Mouse (Mus musculus) myocyte (in vitro differentiated cells): ENCODE measurements at regions not wholly inside any gene's neighbourhood (a gene's known extent, or its start where the extent isn't known, plus 50 kb on each side); places are given as distances from the start of the nearest gene placed in this dataset.

Experiments
- H3K27me3 ChIP-seq: one replicate; pipeline ENCODE4 v1.6.1; 2011; ENCODE audit not compliant: control insufficient read depth, insufficient read depth, insufficient read length
- H3K36me3 ChIP-seq: one replicate; pipeline ENCODE4 v1.6.1; 2011; ENCODE audit not compliant: control insufficient read depth, insufficient read depth
- H3K4me2 ChIP-seq: one replicate; pipeline ENCODE4 v1.6.1; 2011; ENCODE audit warnings: low read depth, control low read depth
- H3K4me3 ChIP-seq: one replicate; pipeline ENCODE4 v1.5.1; 2011; ENCODE audit warnings: mild to moderate bottlenecking, control low read depth, moderate library complexity
- H3K79me2 ChIP-seq: one replicate; pipeline ENCODE4 v1.6.1; 2011; ENCODE audit not compliant: control insufficient read depth, insufficient read depth
- H3ac ChIP-seq: one replicate; pipeline ENCODE4 v1.6.1; 2011; ENCODE audit not compliant: control insufficient read depth, insufficient read length
- CEBPB ChIP-seq: IDR thresholded peaks from 2 replicates; pipeline ENCODE4 v1.6.1; 2011; ENCODE audit warnings: mild to moderate bottlenecking, moderate library complexity; ENCODE audit not compliant: poor library complexity, insufficient read depth, severe bottlenecking
- E2F4 ChIP-seq: IDR thresholded peaks from one replicate; pipeline ENCODE4 v1.6.1; 2011; ENCODE audit warnings: mild to moderate bottlenecking, control low read depth, moderate library complexity; ENCODE audit not compliant: insufficient read depth
- MAX ChIP-seq: IDR thresholded peaks from one replicate; pipeline ENCODE4 v1.6.1; 2011; ENCODE audit warnings: low read depth, mild to moderate bottlenecking, control low read depth
- MYOD1 ChIP-seq, 3 experiments: IDR thresholded peaks; one replicate each; pipeline ENCODE4 v1.6.1; 2011; ENCODE audit warnings: control low read depth in 2 of 3, low read depth in 2 of 3, mild to moderate bottlenecking in 2 of 3, moderate library complexity in 1 of 3; ENCODE audit not compliant: insufficient read length in 2 of 3, control insufficient read depth in 1 of 3
- MYOG ChIP-seq, 3 experiments: IDR thresholded peaks; one replicate each; pipeline ENCODE4 v1.6.1; 2011; ENCODE audit warnings: control low read depth in 2 of 3, low read depth in 2 of 3, mild to moderate bottlenecking in 2 of 3; ENCODE audit not compliant: insufficient read length in 2 of 3, control insufficient read depth in 1 of 3, insufficient read depth in 1 of 3
- POLR2A ChIP-seq: IDR thresholded peaks from one replicate; pipeline ENCODE4 v1.6.1; 2011; ENCODE audit warnings: low read depth, mild to moderate bottlenecking, control low read depth, moderate library complexity; ENCODE audit not compliant: insufficient read length
- POLR2AphosphoS2 ChIP-seq: IDR thresholded peaks from one replicate; pipeline ENCODE4 v1.6.1; 2011; ENCODE audit warnings: low read depth, control low read depth; ENCODE audit not compliant: insufficient read length
- REST ChIP-seq: IDR thresholded peaks from one replicate; pipeline ENCODE4 v1.6.1; 2011; ENCODE audit warnings: mild to moderate bottlenecking, control low read depth, moderate library complexity; ENCODE audit not compliant: insufficient read depth, insufficient read length
- SRF ChIP-seq: IDR thresholded peaks from one replicate; pipeline ENCODE4 v1.6.1; 2011; ENCODE audit warnings: low read depth; ENCODE audit not compliant: control insufficient read depth, insufficient read length
- TCF12 ChIP-seq: IDR thresholded peaks from one replicate; pipeline ENCODE4 v1.6.1; 2011; ENCODE audit warnings: mild to moderate bottlenecking, control low read depth; ENCODE audit not compliant: poor library complexity, insufficient read depth, severe bottlenecking
- TCF3 ChIP-seq: IDR thresholded peaks from one replicate; pipeline ENCODE4 v1.6.1; 2011; ENCODE audit warnings: low read depth, control low read depth; ENCODE audit not compliant: insufficient read length
- USF1 ChIP-seq: IDR thresholded peaks from one replicate; pipeline ENCODE4 v1.6.1; 2011; ENCODE audit warnings: low read depth, mild to moderate bottlenecking, control low read depth, moderate library complexity

- H3K27me3 ChIP-seq = no peaks in the 10 kb centered on the region
- no peak overlapping the region for H3ac ChIP-seq
- H3K36me3 ChIP-seq = no peaks in the 10 kb centered on the region
- H3K4me3 ChIP-seq = no peak overlapping the region
- no peaks in the 10 kb centered on the region for H3K79me2 ChIP-seq
- no peak overlapping the region for H3K4me2 ChIP-seq
- TF ChIP-seq SRF (no peak), POLR2A (no peak), CEBPB (peak; percentile 44; the same call in 1 of the 2 replicates), TCF12 (no peak)
Measured at GRCm38 (mm10) chr6:117652917-117653316, 188.1 kb upstream of the Zfp637 start.

- no peaks in the 10 kb centered on the region for H3K79me2 ChIP-seq
- H3ac ChIP-seq = no peak overlapping the region
- no peak overlapping the region for H3K4me2 ChIP-seq
- no peak for TF ChIP-seq CEBPB
- H3K27me3 ChIP-seq = no peaks in the 10 kb centered on the region
- H3K4me3 ChIP-seq = no peak overlapping the region
- no peaks in the 10 kb centered on the region for H3K36me3 ChIP-seq
Measured at GRCm38 (mm10) chr6:117653886-117654425, 187.0 kb upstream of the Zfp637 start.

- Histone ChIP-seq H3K4me3 (no peak overlapping the region), H3ac (no peak overlapping the region), H3K79me2 (no peaks in the 10 kb centered on the region), H3K36me3 (no peaks in the 10 kb centered on the region), H3K27me3 (no peaks in the 10 kb centered on the region), H3K4me2 (no peak overlapping the region)
- TF ChIP-seq USF1 (no peak), CEBPB (no peak), POLR2A (no peak)
Measured at GRCm38 (mm10) chr6:117655986-117656385, 185.0 kb upstream of the Zfp637 start.

- no peak overlapping the region for H3ac ChIP-seq
- no peaks in the 10 kb centered on the region for H3K36me3 ChIP-seq
- no peaks in the 10 kb centered on the region for H3K79me2 ChIP-seq
- H3K4me2 ChIP-seq = no peak overlapping the region
- H3K4me3 ChIP-seq = no peak overlapping the region
- H3K27me3 ChIP-seq = no peaks in the 10 kb centered on the region
- TF ChIP-seq MYOG (IDR thresholded peaks at IDR 0.05; ENCODE audit: control insufficient read depth in 1 of 3, insufficient read depth in 1 of 3, insufficient read length in 2 of 3, low read depth in 2 of 3) (no peak), USF1 (no peak), CEBPB (no peak), REST (no peak), TCF12 (no peak), E2F4 (no peak), POLR2AphosphoS2 (no peak), SRF (no peak), TCF3 (no peak), POLR2A (no peak), MYOD1 (IDR thresholded peaks at IDR 0.05; ENCODE audit: control insufficient read depth in 1 of 3, insufficient read length in 2 of 3, low read depth in 2 of 3) (no peak)
Measured at GRCm38 (mm10) chr6:117660576-117660975, 180.4 kb upstream of the Zfp637 start.

- H3K79me2 ChIP-seq = no peaks in the 10 kb centered on the region
- no peak overlapping the region for H3K4me3 ChIP-seq
- no peaks in the 10 kb centered on the region for H3K36me3 ChIP-seq
- no peaks in the 10 kb centered on the region for H3K27me3 ChIP-seq
- no peak overlapping the region for H3ac ChIP-seq
- H3K4me2 ChIP-seq = no peak overlapping the region
- TF ChIP-seq TCF12 (peak; percentile 20), SRF (no peak), MAX (no peak), POLR2A (no peak), E2F4 (no peak), USF1 (no peak), MYOD1 (IDR thresholded peaks at IDR 0.05; ENCODE audit: control insufficient read depth in 1 of 3, insufficient read length in 2 of 3, low read depth in 2 of 3) (peak in 2 of 3 experiments; percentile 54 to 86), TCF3 (peak; percentile 39), POLR2AphosphoS2 (no peak), REST (no peak), MYOG (IDR thresholded peaks at IDR 0.05; ENCODE audit: control insufficient read depth in 1 of 3, insufficient read depth in 1 of 3, insufficient read length in 2 of 3, low read depth in 2 of 3) (peak in 2 of 3 experiments; percentile 31 to 51)
Measured at GRCm38 (mm10) chr6:117662635-117663034, 178.3 kb upstream of the Zfp637 start.

GRCm38 (mm10) chr6:117670337-117670736 lies 170.6 kb upstream of the Zfp637 start:
- H3K79me2 ChIP-seq = no peaks in the 10 kb centered on the region
- no peak overlapping the region for H3ac ChIP-seq
- H3K4me2 ChIP-seq = no peak overlapping the region
- no peak for TF ChIP-seq POLR2AphosphoS2
- no peak for TF ChIP-seq TCF12
- no peak for TF ChIP-seq POLR2A
- no peak for TF ChIP-seq MYOD1 (IDR thresholded peaks at IDR 0.05; ENCODE audit: control insufficient read depth in 1 of 3, insufficient read length in 2 of 3, low read depth in 2 of 3)
- no peak for TF ChIP-seq USF1
- TF ChIP-seq TCF3 = no peak
- no peak for TF ChIP-seq MAX
- TF ChIP-seq SRF = no peak
- no peak for TF ChIP-seq MYOG (IDR thresholded peaks at IDR 0.05; ENCODE audit: control insufficient read depth in 1 of 3, insufficient read depth in 1 of 3, insufficient read length in 2 of 3, low read depth in 2 of 3)
- no peak for TF ChIP-seq E2F4
- no peak for TF ChIP-seq CEBPB
- TF ChIP-seq REST = no peak
- H3K4me3 ChIP-seq = no peak overlapping the region
- no peaks in the 10 kb centered on the region for H3K36me3 ChIP-seq
- no peaks in the 10 kb centered on the region for H3K27me3 ChIP-seq
